Mouse (Mus musculus) neural tube, embryonic 11.5 days (tissue): ENCODE measurements around the gene Brd9. TPM values are rescaled to one million over a fixed set of nuclear protein-coding genes. Genes with fewer than 3 reads are reported as not detected.
A peak's percentile ranks its signal among the peaks of the same experiment; 100 is the strongest.

Experiments used
- ATAC-seq: fragments of 200-750 bp; cut with Nextera tagmentation; 2 replicates; pipeline ENCODE4 v1.8.0; 2017; ENCODE audit warnings: moderate number of reproducible peaks, mild to moderate bottlenecking, moderate TSS enrichment, moderate library complexity; ENCODE audit not compliant: insufficient read depth, low FRiP score, low TSS enrichment
- DNase-seq: peaks from one replicate; pipeline ENCODE4 v3.0.0-alpha.2; 2015; ENCODE audit warnings: low spot score
- H3K27ac ChIP-seq: fragments of 300-500 bp; sonication (generic); 2 replicates; pipeline ENCODE4 v1.5.1; 2014; ENCODE audit warnings: low read depth, mild to moderate bottlenecking, low read length
- H3K27me3 ChIP-seq: fragments of 300-500 bp; sonication (generic); 2 replicates; pipeline ENCODE4 v1.6.1; 2014; ENCODE audit warnings: mild to moderate bottlenecking, low read length, mixed read lengths; ENCODE audit not compliant: control insufficient read depth, insufficient read depth
- H3K36me3 ChIP-seq: fragments of 300-500 bp; sonication (generic); 2 replicates; pipeline ENCODE4 v1.6.1; 2014; ENCODE audit warnings: mild to moderate bottlenecking, low read length, moderate library complexity, mixed read lengths; ENCODE audit not compliant: control insufficient read depth, insufficient read depth
- H3K4me1 ChIP-seq: fragments of 300-500 bp; sonication (generic); 2 replicates; pipeline ENCODE4 v1.6.1; 2014; ENCODE audit warnings: low read length, mixed read lengths; ENCODE audit not compliant: control insufficient read depth, insufficient read depth
- H3K4me2 ChIP-seq: fragments of 300-500 bp; sonication (generic); 2 replicates; pipeline ENCODE4 v1.6.1; 2014; ENCODE audit warnings: low read depth, mild to moderate bottlenecking, moderate library complexity
- H3K4me3 ChIP-seq: fragments of 300-500 bp; sonication (generic); 2 replicates; pipeline ENCODE4 v1.5.1; 2014; ENCODE audit warnings: low read depth, low read length
- H3K9ac ChIP-seq: fragments of 300-500 bp; sonication (generic); 2 replicates; pipeline ENCODE4 v1.6.1; 2014; ENCODE audit warnings: mild to moderate bottlenecking, low read length
- H3K9me3 ChIP-seq: fragments of 300-500 bp; sonication (generic); 2 replicates; pipeline ENCODE4 v1.6.1; 2016; ENCODE audit warnings: low read length; ENCODE audit not compliant: control insufficient read depth
- WGBS: fragments of 180-500 bp; shearing (Covaris S2); extraction: QIAGEN DNeasy Blood & Tissue Kit; methylation state at CpG from one replicate; pipeline ENCODE4 v1.1.7; 2014; 5-methylcytosine and 5-hydroxymethylcytosine counted together
- polyA plus RNA-seq: library from polyadenylated mRNA; unstranded; fragments of >200 nt; fragmentation: Nextera tagmentation; extraction: Ambion mirVana; gene quantifications from 2 replicates; pipeline ENCODE4 v1.2.1, GENCODE M21; 2014

Brd9 gene
- polyA plus RNA-seq, 1 experiment from 2014 or later, result 77.6 TPM

DNA sequence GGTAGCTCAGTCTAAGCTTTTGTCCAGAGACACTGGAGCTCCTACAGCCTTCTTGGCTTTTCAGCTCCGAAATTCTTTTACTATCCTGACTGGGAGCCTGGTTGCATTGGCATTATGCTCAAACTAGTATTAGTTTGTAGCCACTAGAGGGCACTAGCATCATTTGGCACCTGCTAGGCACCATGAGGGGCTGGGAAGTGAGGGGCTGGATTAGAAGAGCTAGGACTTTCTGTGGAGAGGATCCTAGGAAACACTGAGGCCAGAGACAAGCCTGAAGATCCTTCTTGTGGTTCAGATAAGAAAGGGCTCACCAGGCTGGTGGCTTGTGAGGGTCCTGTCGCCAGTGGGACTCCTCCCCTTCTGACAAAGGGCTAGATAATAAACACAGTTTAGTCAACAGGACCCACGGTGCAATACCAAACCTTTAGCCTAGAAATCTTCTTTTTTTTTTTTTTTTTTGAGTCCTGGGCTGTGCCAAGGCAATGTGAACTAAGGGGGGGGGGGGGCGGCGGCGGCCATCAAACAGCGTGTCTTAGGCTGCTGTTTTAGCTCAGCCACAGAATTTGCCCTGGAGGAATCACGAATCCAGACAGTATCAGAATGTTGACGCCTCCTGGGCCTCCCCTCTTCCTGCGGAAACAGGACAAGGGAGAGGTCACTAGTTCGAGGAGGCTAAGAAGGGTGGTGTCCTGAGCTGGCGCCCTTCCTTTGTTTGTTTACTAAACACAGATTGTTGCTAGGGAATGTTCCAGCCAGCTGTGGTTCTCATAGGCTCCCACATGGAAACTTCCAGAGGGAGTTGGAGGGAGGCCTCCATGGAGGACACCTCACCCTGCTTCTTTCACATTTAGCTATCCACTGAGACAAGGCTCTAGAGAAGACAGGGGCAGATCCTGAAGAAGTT lies 33.2 kb downstream of the Brd9 start:
- no peaks in the 10 kb centered on the region for H3K27me3 ChIP-seq
- no peak overlapping the region for H3K27ac ChIP-seq
- H3K4me2 ChIP-seq, result no peak overlapping the region
- no peaks in the 10 kb centered on the region for H3K9me3 ChIP-seq
- H3K36me3 ChIP-seq, result no peaks in the 10 kb centered on the region
- peak; percentile 67 for DNase-seq
- H3K4me1 ChIP-seq, result no peaks in the 10 kb centered on the region
- no peak overlapping the region for H3K4me3 ChIP-seq
- ATAC-seq, result peak; percentile 65
- WGBS, result 51% methylated on average over 12 of the region's 12 CpGs
- no peak overlapping the region; the same call in 1 of the 2 replicates for H3K9ac ChIP-seq

DNA sequence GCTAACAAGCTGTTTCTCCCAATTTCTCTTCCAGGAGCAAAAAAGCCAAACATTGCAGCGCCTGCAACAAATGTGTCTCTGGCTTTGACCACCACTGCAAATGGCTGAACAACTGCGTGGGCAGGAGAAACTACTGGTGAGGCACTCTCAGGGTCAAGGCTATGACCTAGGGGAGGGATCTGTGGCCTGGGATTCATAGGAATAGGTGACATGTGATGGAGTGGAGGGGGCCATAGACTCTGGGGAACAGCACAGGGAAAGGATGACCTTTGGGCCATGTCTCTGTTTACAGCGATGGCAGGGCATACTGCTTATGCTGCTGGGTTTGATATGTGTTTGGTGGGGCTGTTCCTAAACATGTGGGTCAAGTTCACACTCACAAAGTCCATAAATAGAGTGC lies 36.9 kb downstream of the Brd9 start:
- no peak for DNase-seq
- no peak overlapping the region for H3K4me2 ChIP-seq
- WGBS, result 88% methylated on average over 3 of the region's 3 CpGs
- no peaks in the 10 kb centered on the region for H3K27me3 ChIP-seq
- no peak for ATAC-seq
- H3K27ac ChIP-seq, result no peak overlapping the region
- H3K9ac ChIP-seq, result no peak overlapping the region
- H3K4me3 ChIP-seq, result no peak overlapping the region
- no peaks in the 10 kb centered on the region for H3K36me3 ChIP-seq
- no peaks in the 10 kb centered on the region for H3K9me3 ChIP-seq
- H3K4me1 ChIP-seq, result no peaks in the 10 kb centered on the region

DNA sequence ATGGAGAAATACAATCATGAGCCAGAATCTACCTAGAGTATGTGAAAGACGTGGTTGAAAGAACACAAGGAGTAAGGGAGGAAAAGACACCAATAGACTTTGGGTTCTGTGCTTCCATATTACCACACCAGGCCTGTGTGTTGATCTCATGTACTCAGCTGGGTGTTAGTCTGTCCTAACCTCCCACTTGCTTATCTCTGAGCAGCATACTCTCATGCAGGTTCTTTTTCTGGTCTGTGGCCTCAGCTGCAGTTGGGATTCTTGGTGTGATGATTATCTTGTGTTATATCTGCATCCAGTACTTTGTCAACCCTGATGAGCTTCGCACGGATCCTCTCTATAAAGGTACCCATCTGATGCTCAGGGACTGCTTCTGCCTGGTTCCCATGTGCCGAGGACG lies 39.3 kb downstream of the Brd9 start:
- no peaks in the 10 kb centered on the region for H3K36me3 ChIP-seq
- H3K27me3 ChIP-seq, result no peaks in the 10 kb centered on the region
- no peak overlapping the region for H3K4me3 ChIP-seq
- no peaks in the 10 kb centered on the region for H3K4me1 ChIP-seq
- H3K9ac ChIP-seq, result no peak overlapping the region
- H3K27ac ChIP-seq, result no peak overlapping the region
- no peak for ATAC-seq
- 92% methylated on average over 5 of the region's 5 CpGs for WGBS
- H3K4me2 ChIP-seq, result no peak overlapping the region
- no peaks in the 10 kb centered on the region for H3K9me3 ChIP-seq
- DNase-seq, result no peak

DNA sequence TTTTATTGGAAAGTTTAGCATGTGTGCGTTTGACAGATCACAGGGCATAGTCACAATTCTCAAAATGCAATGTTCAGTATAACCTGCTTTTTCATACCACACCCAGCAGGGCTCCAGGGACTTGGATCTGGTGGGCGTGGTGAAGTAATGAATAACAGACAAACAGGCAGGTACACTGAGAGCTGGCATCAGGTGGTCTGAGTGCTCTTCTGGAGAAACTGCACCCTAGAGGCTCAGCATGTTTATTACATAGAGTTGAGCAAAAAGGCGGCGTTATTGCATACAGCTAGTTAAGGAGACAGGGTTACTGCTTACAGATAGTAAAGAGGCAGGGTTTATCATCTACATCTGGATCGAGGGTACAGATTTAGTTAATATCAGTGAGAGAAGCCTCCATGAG lies 52.7 kb downstream of the Brd9 start:
- Histone ChIP-seq H3K4me2 (no peak overlapping the region), H3K9ac (no peak overlapping the region), H3K36me3 (no peaks in the 10 kb centered on the region), H3K4me1 (no peaks in the 10 kb centered on the region), H3K9me3 (no peaks in the 10 kb centered on the region), H3K27me3 (no peaks in the 10 kb centered on the region), H3K4me3 (no peak overlapping the region), H3K27ac (no peak overlapping the region)
- ATAC-seq (no peak), DNase-seq (no peak)
- WGBS, result 84% methylated on average over 5 of the region's 5 CpGs

DNA sequence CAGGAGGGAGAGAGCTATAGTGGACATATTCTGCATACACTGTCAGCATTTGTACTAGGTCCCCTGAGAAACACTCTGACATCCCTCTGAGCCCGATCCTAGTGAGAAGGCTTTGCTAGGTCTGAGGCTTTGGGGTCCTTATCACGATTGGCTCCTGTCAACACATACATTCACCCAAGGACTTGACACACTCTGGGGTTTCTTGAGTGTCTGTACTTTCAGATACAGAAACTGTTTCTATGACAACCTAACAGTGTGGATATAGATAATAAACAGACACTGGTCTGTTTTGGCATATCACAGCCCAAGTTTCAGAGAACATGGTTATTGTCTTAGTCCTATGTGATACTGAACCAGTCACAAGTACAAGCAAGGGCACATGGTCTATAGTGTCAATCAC lies 53.1 kb downstream of the Brd9 start:
- DNase-seq (no peak), ATAC-seq (no peak)
- Histone ChIP-seq H3K9me3 (no peaks in the 10 kb centered on the region), H3K27me3 (no peaks in the 10 kb centered on the region), H3K4me2 (no peak overlapping the region), H3K4me1 (no peaks in the 10 kb centered on the region), H3K36me3 (no peaks in the 10 kb centered on the region), H3K4me3 (no peak overlapping the region), H3K9ac (no peak overlapping the region), H3K27ac (no peak overlapping the region)
- WGBS, result 78% methylated on average over 2 of the region's 2 CpGs

DNA sequence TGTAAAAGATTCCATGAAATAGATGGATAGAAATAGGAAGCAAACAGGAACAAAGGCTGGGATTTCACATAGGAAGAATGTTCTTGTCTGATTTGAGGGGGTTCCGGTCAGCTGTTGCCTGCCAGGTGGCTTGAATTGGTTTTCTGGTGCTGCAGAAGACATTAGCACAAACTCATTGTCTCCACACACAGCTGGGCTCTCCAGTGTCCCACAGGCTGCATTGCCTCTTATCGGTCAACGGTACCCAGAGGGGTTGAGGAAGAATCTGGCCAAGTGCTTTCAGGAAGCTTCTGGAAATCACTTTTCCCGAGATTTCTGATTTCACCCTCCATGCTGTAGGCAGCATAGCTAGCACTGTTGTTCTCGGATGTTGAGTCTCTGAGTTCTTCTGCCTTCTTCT lies 53.7 kb downstream of the Brd9 start:
- no peak overlapping the region for H3K4me2 ChIP-seq
- H3K27me3 ChIP-seq, result no peaks in the 10 kb centered on the region
- H3K9me3 ChIP-seq, result no peaks in the 10 kb centered on the region
- H3K27ac ChIP-seq, result no peak overlapping the region
- ATAC-seq (no peak), DNase-seq (no peak)
- WGBS, result 79% methylated on average over 5 of the region's 5 CpGs
- no peak overlapping the region for H3K4me3 ChIP-seq
- H3K4me1 ChIP-seq, result no peaks in the 10 kb centered on the region
- no peak overlapping the region for H3K9ac ChIP-seq
- no peaks in the 10 kb centered on the region for H3K36me3 ChIP-seq

DNA sequence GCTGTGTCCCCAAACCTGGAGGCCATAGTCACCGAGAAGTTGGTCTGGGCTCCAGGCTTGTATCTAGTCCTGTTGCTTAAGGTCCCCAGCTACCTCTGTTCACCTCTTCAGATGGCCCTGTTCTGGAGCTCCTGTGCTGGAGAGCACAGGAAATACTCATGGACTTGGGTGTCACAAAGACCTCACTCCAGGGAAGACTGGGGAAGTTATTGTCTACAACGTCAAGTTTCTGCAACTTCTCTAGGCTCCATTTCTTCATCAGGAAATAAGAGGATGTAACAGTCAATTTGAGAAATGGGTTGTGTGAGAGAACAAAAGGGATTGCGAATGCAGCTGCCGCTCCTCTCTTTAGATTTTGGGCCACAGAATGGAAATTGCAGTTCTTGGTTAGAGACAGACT lies 58.8 kb downstream of the Brd9 start:
- no peak overlapping the region for H3K4me2 ChIP-seq
- H3K36me3 ChIP-seq, result no peaks in the 10 kb centered on the region
- 85% methylated on average over 4 of the region's 4 CpGs for WGBS
- H3K27me3 ChIP-seq, result no peaks in the 10 kb centered on the region
- no peaks in the 10 kb centered on the region for H3K4me1 ChIP-seq
- no peak overlapping the region for H3K4me3 ChIP-seq
- no peak for ATAC-seq
- H3K27ac ChIP-seq, result no peak overlapping the region
- H3K9me3 ChIP-seq, result no peaks in the 10 kb centered on the region
- H3K9ac ChIP-seq, result no peak overlapping the region
- DNase-seq, result no peak

DNA sequence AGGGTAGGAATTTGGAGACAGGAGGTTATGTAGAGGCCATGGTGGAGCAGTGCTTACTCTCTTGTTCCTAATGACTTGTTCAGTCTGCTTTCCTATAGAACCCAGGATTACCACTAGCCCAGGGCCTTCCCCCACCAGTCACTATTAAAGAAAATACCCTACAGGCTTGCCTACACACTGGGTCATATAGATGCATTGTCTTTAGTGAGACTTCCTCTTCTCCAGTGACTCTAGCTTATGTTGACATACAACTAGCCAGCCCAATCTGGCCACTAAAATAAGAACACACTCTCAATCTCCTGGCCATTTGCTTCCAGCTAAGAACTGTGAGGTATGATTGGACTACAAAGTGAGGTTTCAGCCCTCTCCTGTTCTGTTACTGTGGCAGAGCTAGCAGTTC lies 62.9 kb downstream of the Brd9 start:
- no peaks in the 10 kb centered on the region for H3K9me3 ChIP-seq
- H3K4me2 ChIP-seq, result no peak overlapping the region
- ATAC-seq (no peak), DNase-seq (no peak)
- no peaks in the 10 kb centered on the region for H3K27me3 ChIP-seq
- H3K27ac ChIP-seq, result no peak overlapping the region
- H3K9ac ChIP-seq, result no peak overlapping the region
- H3K36me3 ChIP-seq, result no peaks in the 10 kb centered on the region
- H3K4me3 ChIP-seq, result no peak overlapping the region
- H3K4me1 ChIP-seq, result no peaks in the 10 kb centered on the region

DNA sequence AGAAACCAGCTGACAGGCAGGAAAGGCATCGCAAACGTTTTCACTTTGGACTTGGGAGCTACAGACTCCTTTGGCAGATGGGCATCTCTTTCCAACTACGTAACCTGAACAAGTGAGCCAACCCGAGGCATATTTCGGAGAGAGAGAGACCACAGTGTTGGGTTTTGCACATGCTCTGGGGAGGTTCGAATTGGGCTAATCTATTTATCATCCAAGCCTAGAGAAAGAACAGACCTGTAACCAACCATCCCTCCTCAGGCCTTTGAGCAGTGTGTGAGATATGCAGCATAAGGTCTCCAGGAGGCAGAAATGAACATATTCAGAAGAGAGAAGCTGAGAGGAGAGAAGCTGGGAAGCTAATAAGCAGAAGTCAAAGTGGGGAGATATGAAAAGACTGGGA lies 63.4 kb downstream of the Brd9 start:
- Histone ChIP-seq H3K4me3 (no peak overlapping the region), H3K9ac (no peak overlapping the region), H3K9me3 (no peaks in the 10 kb centered on the region), H3K4me2 (no peak overlapping the region), H3K27me3 (no peaks in the 10 kb centered on the region), H3K4me1 (no peaks in the 10 kb centered on the region), H3K36me3 (no peaks in the 10 kb centered on the region), H3K27ac (no peak overlapping the region)
- no peak for ATAC-seq
- WGBS, result 86% methylated on average over 6 of the region's 6 CpGs
- DNase-seq, result no peak
